Mouse (Mus musculus) neutrophil, adult 5-6 weeks (primary cell): Measurements from ENCODE around the gene Sgms1. TPM values are rescaled to one million over a fixed set of nuclear protein-coding genes. Genes with fewer than 3 reads are reported as not detected.

ENCODE experiments used
- ATAC-seq: fragments of 151-379, 151-347 bp; 2 replicates; pipeline ENCODE4 v1.8.0; 2017; ENCODE audit warnings: mild to moderate bottlenecking, moderate TSS enrichment; ENCODE audit not compliant: insufficient number of reproducible peaks, poor library complexity, low FRiP score, severe bottlenecking; ENCODE audit errors: extremely low read depth
- total RNA-seq: library from RNA; stranded (forward); fragments of 200-1000 nt; gene quantifications from 2 replicates; pipeline ENCODE4 v1.2.3, GENCODE M21; 2017

Gene Sgms1
- total RNA-seq, 1 experiment from 2014 or later: 198 TPM

DNA sequence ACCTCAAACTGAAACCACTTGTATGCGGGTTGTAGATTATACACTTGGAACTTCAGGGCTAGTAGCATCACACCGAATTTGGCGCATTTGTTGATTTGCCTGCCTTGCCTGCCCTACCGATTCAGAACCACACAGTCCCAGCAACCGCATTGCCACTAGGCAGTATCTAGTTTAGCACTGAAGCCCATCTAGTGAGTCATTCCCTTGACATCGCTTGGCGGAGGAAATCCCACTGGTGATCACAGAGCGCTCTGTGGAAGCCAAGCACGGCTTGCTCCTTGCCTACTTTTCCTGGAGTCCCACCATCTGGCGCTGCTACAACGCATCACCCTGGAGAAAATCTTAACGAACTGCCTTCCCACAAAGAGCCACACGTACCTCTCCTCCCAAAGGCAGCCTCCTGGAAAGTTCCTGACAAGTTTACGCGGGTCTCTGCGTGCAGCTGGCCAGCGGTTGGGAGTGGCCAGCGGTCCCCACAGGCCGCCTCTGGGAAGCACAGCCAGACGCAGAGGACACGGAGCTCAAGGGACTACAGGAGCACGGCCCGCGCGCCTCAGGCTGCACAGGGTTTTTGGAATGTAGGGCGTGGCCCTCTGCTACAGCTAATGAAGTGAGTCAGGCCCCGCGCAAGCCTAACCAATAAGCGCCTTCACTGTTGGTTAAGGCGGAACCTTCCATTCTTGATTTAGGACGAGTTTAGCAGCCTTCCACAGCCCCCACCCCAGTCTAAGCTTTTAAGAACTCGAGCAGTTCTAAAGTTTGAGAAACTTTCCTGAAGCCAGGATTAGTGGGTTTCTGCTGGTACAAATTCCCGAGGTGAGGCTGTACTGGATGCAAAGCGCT is 178.8 kb downstream of the Sgms1 start:
- peak; percentile 95 for ATAC-seq

DNA sequence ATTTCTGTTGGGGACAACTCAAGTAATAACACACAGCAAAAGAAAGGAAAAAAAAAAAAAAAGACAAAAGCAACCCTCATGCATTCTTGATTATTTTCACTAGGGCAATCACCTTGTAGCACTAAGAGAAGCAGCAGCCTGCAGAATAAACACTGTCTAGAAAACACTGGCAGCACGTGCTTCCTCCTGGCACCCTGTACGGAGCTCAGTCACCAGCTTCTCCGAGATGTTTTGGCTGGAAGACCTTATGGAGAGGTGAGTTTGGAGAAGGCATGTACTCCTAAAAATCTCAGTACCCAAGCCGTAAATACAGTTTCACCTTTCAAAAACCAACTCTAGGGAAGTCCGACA is 179.4 kb downstream of the Sgms1 start:
- peak; percentile 40; the same call in 1 of the 2 replicates for ATAC-seq

DNA sequence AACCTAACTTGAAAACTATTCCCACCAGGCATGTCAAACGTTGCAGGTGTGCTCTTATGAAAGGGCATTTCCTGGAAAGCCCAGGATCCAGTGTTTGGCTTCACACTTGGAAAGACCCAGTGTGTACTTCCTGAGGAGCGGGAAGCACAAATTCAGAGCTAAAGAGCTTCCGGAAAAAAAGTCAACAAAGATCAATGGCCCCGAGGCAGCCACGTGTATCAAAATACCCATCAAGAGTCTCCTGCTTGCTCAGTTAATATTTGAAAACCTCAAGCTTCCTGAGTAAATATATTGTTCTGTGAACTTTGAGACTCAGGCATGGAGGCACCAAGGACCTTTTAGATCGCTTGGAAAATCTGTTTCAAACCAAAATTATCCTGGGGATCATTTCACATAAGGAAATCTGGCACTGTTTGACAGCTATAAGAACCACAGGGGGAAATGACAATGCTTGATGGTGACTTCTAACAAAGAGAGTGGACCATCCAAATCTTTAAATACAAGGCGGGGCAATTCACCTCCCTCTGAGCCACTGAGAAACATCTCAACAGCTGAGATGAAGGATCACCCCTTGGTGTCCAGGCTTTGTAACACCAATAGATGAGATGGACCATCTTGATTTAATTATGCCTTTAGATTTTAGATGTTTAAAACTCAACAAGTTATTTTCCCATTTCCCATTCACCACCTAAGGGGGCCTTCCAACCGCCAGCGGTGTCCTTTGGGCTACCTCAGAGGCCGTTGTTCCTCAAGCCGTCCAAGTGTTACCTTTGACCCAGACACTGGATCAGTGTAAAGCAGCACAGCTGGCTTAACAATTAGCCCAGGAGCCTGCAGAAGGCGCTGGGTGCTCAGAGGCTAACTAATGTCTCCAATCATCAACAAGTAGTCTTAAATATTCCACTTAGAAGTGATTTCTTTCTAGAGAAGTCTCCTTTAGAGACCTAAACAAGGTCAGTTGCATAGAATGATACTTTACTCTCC is 187.1 kb downstream of the Sgms1 start:
- ATAC-seq: no peak

DNA sequence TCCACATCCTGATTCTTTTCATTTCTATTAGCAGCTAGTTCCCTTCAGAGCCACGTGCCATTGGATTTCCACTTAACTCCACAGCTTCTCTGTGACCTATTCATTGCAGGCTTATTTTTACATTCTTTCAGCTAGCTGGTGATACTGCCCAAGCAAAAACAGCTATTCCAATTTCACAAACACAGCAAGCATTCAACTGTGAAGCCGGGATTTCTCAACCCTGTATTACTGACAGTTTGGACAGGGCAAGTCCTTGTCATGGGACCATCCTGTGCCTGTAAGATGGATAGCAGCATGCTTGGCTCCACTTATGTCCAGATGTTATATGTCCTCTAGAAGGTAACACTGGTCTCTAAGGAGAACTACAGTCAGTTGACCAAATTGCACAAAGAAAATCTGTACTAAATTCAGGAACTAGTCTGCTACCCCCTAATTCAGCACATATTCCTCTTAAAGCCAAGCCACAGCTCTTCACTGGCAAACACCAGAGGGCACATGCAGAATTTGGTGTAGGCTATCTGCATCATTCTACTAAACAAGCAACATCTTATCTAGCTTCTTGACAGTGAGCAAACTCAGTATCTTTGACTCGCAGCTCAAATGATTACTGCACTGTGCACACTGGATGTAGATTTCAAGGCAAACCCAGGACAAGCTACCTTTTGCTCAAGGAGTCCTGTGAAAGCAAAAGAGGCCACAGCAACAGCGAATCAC is 189.5 kb downstream of the Sgms1 start:
- no peak for ATAC-seq

DNA sequence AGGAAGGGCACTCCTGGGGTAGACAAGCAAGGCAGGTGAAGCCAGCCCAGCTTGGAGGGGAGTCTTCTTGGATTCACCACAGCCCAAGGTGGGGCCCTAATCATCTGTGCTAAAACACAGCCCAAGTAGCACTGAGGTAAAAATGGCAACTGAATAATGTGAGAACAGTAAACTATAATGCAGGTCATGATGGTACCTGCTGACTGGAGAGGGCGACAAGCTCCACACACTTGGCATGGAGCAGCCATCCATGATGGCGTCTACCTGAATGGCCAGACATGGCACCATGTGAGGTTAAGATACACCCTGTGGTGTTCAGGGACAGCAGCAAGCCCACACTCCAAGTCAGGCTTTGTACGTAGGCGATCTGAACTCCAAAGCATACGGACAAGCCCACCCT is 190.4 kb downstream of the Sgms1 start:
- ATAC-seq: no peak

DNA sequence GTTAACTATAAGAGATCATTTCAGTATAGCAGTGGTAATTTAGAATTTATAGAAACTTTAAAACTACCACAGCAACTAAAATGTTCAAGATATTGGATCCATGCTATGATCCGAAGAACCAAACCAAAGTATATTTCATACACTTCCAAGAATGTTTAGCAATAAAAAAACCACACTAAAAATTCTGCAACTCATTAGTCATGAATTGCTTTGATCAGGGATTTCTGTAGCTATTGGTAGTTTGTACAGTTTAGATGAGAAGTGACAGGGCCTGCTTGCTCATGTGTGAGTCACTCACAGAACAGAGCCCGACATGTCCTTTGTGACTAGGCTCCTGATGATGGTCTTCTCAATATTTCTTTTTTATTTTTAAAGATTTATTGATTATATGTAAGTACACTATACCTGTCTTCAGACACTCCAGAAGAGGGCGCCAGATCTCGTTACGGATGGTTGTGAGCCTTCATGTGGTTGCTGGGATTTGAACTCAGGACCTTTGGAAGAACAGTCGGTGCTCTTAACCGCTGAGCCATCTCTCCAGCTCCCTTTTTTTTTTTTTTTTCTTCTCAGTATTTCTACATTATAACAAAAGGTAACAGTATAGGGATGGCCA is 190.9 kb downstream of the Sgms1 start:
- no peak for ATAC-seq

DNA sequence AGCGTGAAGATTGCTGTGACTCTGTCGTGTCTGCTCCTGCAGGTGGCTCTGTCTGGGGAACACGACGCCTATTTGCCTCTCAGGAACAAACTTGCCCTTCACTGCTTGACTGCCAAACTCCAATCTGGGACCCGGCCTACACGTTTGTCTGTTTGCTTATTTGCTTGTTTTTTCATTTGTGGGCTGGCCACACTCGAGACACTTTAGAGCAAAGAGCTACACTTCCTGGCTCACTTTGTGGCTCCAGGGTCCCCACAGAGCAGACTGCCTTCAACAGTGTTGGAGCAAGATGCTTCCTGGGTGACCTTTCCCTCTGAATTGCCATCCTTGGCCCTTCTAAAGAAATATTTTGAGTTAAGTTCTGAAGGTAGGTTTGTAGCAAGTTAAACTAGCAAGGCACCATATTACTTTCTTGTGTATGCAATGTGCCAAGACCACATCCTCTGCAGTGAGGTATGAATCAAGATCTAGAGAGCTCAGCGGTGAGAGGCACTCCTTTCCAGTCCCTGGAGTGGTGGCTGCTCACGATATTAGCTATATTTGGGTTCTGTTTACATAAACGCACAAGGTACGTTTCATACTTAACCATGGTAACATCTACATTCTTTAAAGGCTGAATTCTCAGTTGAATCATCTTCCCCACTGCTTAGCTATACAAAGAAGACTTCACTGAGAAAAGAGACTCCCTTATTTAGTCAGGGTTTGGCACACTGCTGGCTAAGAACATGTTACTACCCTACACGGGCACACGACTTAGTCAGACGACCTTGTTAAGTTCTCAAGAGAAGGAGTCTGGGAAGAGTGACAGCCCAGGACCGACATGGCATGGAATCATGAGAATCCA is 192.3 kb downstream of the Sgms1 start:
- peak; percentile 42; the same call in 1 of the 2 replicates for ATAC-seq

DNA sequence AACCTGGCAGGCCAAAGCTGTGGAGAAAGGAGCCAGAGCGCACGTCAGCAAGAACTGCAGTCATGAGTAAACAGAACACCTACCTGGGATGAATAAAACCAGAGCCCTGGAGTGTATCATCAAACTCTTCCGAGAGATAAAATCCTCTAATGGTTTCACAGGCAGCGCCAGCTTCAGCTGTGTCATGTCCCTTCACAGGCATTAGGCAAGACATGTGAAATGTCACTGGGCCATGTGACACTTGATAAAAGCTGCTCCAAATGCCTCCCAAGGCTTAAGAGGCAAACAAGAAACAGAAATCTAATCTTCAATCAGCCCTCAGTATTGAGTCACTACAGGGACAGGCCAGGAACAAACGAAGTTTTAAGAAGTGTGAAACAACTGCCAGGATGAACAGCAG is 193.3 kb downstream of the Sgms1 start:
- ATAC-seq: no peak

DNA sequence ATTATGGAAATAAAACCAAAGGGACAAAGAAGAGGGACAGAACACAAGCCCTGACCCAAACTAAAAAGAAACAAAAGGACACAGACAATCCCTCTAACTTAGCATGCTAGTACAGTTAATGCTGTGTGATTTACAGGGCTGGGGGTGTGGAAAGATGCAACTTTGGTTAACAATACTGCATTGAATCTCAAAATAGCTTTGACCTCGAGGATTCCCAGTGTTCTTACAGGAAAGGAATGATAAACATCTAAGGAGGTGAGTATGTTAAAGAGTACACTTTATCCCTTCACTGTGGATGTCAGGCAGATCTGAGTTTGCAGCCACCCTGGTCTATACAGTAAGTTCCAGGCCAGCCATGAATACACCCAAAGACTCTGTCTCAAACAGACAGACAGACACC is 194.7 kb downstream of the Sgms1 start:
- no peak for ATAC-seq

DNA sequence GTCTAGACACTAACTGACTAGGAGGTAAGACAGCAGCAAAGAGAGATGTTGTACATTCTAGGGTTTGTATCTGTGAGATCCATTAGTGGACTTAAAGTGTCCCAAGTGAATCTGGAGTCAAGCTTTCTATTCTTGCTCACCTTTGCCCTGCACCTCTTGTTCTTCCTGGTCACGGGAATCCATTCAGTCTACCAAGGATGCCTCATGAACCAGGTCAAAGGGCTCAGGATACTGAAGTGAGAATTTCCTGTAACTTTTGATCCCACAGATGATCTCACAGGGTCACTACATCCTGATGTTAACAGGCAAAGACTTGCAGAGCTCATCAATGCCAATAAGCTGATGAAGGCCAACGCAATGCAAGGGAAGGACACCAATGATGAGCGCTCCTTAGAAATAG is 195.4 kb downstream of the Sgms1 start:
- ATAC-seq: no peak

DNA sequence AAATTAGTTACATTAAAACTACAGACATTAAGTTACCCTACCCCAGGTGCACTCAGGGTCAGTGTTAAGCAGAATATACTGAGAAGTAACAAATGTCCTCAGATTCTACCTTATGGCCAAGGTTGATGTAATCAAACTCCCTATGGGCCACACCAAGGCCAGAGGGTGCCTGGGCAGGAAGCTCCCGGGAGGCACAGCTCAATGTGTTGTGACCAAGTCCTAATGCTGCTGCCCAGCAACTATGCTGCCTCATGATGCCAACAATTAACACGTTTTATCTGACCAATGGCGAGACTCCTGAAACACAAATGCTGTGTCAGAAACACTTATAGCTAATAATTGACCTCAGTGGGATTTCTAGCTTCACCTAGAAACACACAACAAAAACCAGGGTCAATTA is 197.9 kb downstream of the Sgms1 start:
- no peak for ATAC-seq

DNA sequence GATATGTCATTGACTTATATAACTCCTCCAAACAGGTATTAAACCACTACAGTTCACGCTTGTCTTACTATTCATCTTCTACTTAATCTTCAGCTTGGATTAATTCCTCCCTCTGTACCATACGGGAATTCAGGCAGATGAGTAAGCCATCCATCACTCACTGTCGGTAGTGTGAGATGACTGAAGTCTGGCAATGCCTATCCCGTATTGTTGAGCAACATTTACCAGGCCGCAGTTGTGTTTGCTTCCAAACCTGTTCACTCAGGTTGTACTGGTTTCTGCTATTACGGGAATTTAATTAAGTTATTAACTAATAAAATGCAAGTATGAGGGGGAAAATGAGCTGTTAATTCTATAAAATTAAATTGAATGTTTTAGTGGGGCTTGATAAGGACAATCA is 199.6 kb downstream of the Sgms1 start:
- ATAC-seq: no peak

DNA sequence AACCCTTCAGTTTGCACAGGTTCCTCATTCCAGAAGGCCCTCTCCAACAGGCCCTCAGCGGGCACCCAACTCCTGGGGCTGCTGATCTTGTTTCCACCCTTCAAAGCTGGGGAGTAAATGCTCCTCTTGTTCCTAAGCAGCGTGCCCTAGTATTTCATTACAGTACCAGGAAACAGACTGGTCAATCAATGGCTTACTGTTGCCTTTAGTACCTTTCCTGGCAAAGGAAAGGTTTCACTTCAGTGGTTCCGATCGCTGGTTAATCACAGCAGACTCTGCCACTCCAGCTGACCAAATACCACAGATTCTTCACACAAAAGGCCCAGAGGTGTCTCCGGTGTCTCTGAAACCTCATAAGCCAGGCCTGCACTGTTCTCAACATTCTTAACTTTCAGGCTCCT is 200.5 kb downstream of the Sgms1 start:
- ATAC-seq: no peak

DNA sequence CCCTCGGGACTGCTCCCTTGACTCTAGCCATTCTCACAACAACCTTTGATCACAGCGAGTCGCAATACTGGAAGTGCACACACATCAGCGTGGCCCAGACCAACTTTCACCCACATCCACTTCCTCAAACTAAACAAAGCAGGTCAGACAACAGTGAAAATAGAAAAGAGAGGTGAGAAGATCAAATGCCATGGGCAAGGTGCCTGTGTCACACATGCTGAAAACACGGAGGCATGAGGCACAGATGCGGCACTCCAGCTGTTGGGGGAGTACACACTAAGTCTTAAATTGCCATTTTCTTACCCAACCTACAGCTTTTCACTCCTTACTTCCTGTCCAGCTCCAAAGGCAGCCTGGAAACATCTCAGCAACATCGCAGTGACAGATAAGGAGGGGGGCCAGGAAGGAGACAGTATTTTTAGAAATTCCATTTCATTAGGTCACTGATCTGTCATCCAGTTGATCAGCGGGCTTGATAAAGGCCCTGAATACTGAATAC is 202.9 kb downstream of the Sgms1 start:
- peak; percentile 73 for ATAC-seq

DNA sequence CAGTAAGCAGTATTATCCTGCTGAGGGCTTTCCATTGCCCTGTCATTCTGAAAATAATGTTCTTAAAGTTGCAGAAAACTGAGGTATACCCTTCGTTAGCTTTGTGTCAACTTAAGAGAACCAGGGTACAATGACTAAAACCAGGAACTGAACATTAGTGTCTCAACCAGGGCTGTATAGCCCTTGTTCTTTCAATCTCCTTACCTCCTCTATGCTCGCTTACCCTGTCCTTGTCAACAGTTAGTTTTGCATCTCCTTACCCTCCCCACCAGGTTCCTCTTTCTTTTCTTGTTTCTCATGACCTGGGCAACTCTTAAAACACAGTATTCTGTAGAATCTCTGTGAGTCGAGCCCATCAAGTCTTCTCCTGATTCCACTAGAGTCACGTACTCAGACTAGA is 206.5 kb downstream of the Sgms1 start:
- ATAC-seq: peak; percentile 51

DNA sequence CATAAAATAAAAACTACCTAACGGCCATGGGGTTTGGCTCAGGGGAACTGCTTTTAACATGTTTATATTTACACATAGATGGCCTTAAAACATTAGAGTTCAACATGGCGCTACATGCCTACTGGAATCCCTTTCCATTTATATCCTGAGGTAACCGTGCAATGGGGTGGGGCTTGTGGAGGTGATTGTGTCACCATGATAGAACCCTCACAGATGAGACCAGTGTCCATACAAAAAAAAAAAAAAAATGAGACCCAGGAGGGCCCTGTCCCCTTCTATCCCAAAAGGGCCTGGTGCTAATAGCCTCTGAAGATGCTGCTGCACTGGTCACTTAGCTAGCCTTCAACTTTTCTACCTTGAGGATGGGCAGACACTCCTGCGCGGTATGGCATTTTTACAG is 207.0 kb downstream of the Sgms1 start:
- ATAC-seq: no peak

DNA sequence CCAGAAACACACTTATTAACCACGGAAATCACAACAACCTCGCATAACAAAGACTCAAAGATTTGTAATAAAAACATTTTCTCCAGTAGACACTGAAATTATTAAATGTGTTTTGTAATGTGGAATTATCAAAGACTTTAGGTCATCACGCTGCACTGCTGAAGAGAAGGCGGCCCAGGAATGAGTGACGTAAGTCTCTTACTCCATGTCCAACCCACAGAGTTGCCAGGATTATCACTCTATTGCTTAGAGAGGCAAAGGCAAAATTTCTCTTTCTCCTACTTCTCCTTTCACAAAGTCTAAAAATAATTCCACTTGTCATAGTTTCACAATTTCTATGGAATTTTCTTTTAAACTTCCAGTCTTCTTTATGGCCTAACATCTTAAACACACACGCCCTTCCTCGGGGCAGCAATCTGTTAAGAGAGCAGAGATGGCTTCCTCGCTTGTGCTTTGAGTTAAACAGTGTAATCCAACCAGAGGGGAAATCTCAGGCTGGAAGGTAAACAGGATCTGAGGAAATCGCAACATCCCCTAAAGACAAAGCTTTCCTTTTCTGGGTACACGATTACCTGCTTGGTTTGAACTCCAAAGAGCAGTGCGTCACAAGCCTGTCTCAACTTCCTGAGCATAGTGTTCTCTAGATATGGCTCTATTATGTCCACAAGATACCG is 207.7 kb downstream of the Sgms1 start:
- ATAC-seq: no peak
